Comparison of ENCODE assay signal across 14 mouse cellular contexts in genomic region chr10:116750895-116751294, GRCm38 (mm10).
A peak's percentile ranks its signal among the peaks of the same experiment; 100 is the strongest.
DNase-seq lines count a peak whose midpoint lies in the region; ATAC-seq and TF ChIP-seq lines count a peak whose summit lies in the region.
"Had no signal": no experiment of that assay in that cellular context is flagged by ENCODE, and none has a peak within 500 bp of the region (broad histone marks: within the 10 kb centered on the region; RNA-seq: fewer than 3 reads in every experiment).

No protein-coding gene starts in this region.

- no peak overlapping the region for H3K4me3 ChIP-seq in intestine, postnatal 0 days (ENCODE audit: low read depth, low read length)
- no peak overlapping the region for H3K4me3 ChIP-seq in intestine, embryonic 15.5 days (replicated peaks)
- peak overlapping the region; percentile 17; the same call in 1 of the 2 replicates for H3K4me3 ChIP-seq in heart, embryonic 12.5 days
- H3K4me3 ChIP-seq in hindbrain, postnatal 0 days (ENCODE audit: low read length): no peak overlapping the region
- H3K4me3 ChIP-seq: liver, embryonic 15.5 days; midbrain, embryonic 12.5 days; neural tube, embryonic 12.5 days had no signal

- no peaks in the 10 kb centered on the region for H3K4me1 ChIP-seq in intestine, postnatal 0 days (replicated peaks; ENCODE audit: control insufficient read depth, insufficient read depth, low read length)
- H3K4me1 ChIP-seq in intestine, embryonic 15.5 days (replicated peaks): no peaks in the 10 kb centered on the region
- peaks cover 30% of the 10 kb centered on the region for H3K4me1 ChIP-seq in heart, embryonic 12.5 days (replicated peaks)
- H3K4me1 ChIP-seq in hindbrain, postnatal 0 days (ENCODE audit: insufficient read depth, low read length): no peaks in the 10 kb centered on the region
- H3K4me1 ChIP-seq: liver, embryonic 15.5 days; midbrain, embryonic 12.5 days had no signal

- 71% methylated on average over 14 of the region's 14 CpGs for WGBS in intestine, postnatal 0 days
- 70% methylated on average over 14 of the region's 14 CpGs for WGBS in intestine, embryonic 15.5 days
- 13% methylated on average over 14 of the region's 14 CpGs for WGBS in heart, embryonic 12.5 days
- WGBS in hindbrain, postnatal 0 days: 84% methylated on average over 14 of the region's 14 CpGs

- no peaks in the 10 kb centered on the region for H3K36me3 ChIP-seq in intestine, postnatal 0 days (ENCODE audit: control insufficient read depth, insufficient read depth)
- no peaks in the 10 kb centered on the region for H3K36me3 ChIP-seq in intestine, embryonic 15.5 days
- no peaks in the 10 kb centered on the region for H3K36me3 ChIP-seq in heart, embryonic 12.5 days
- no peaks in the 10 kb centered on the region for H3K36me3 ChIP-seq in hindbrain, postnatal 0 days (ENCODE audit: insufficient read depth, low read length)
- H3K36me3 ChIP-seq: G1E; liver, embryonic 15.5 days; midbrain, embryonic 12.5 days; neural tube, embryonic 12.5 days had no signal

- no peaks in the 10 kb centered on the region for H3K9me3 ChIP-seq in intestine, postnatal 0 days (ENCODE audit: control insufficient read depth)
- H3K9me3 ChIP-seq in intestine, embryonic 15.5 days: no peaks in the 10 kb centered on the region
- H3K9me3 ChIP-seq in heart, embryonic 12.5 days (replicated peaks): peaks cover 6% of the 10 kb centered on the region; the same call in 1 of the 2 replicates
- no peaks in the 10 kb centered on the region for H3K9me3 ChIP-seq in hindbrain, postnatal 0 days (ENCODE audit: low read length)
- H3K9me3 ChIP-seq: liver, embryonic 15.5 days; midbrain, embryonic 12.5 days; neural tube, embryonic 12.5 days had no signal

- peak; percentile 54 for DNase-seq in kidney, postnatal 14 days
- DNase-seq in lung, postnatal 25 days (ENCODE audit: low spot score): peak; percentile 56
- no peak for DNase-seq in hindbrain, postnatal 0 days (ENCODE audit: low spot score)
- no peak for DNase-seq in cerebellum, adult 9-10 months
- DNase-seq in frontal cortex, postnatal 36 days (ENCODE audit: low spot score in 2 of 2): no peak
- DNase-seq: gastrocnemius, postnatal 14 days had no signal

- ATAC-seq in intestine, postnatal 0 days: 0 out of 2 replicates have a peak, but pooled peaks have one; percentile 10
- no peak for ATAC-seq in intestine, embryonic 15.5 days
- ATAC-seq in heart, embryonic 12.5 days (ENCODE audit: insufficient number of reproducible peaks, low FRiP score): peak; percentile 52; the same call in 1 of the 2 replicates
- ATAC-seq in hindbrain, postnatal 0 days: no peak
- ATAC-seq: hindbrain, embryonic 16.5 days had no signal

- H3K27ac ChIP-seq in intestine, postnatal 0 days (ENCODE audit: low read depth, low read length): no peak overlapping the region
- no peak overlapping the region for H3K27ac ChIP-seq in intestine, embryonic 15.5 days
- H3K27ac ChIP-seq in heart, embryonic 12.5 days (ENCODE audit: poor library complexity, severe bottlenecking): no peak overlapping the region; the same call in 1 of the 2 replicates
- H3K27ac ChIP-seq in hindbrain, postnatal 0 days: no peak overlapping the region
- H3K27ac ChIP-seq: liver, embryonic 15.5 days; midbrain, embryonic 12.5 days; neural tube, embryonic 12.5 days had no signal

- no peak overlapping the region for H3K4me2 ChIP-seq in intestine, postnatal 0 days (replicated peaks; ENCODE audit: low read depth)
- H3K4me2 ChIP-seq in intestine, embryonic 15.5 days (replicated peaks): no peak overlapping the region
- peak overlapping the region; percentile 52 for H3K4me2 ChIP-seq in heart, embryonic 12.5 days
- H3K4me2 ChIP-seq in hindbrain, postnatal 0 days (ENCODE audit: low read depth, low read length): no peak overlapping the region
- H3K4me2 ChIP-seq: liver, embryonic 15.5 days; midbrain, embryonic 12.5 days; neural tube, embryonic 12.5 days had no signal

- H3K9ac ChIP-seq in intestine, postnatal 0 days (ENCODE audit: low read depth, low read length): no peak overlapping the region
- no peak overlapping the region for H3K9ac ChIP-seq in intestine, embryonic 15.5 days
- no peak overlapping the region for H3K9ac ChIP-seq in heart, embryonic 12.5 days
- no peak overlapping the region for H3K9ac ChIP-seq in hindbrain, postnatal 0 days (replicated peaks; ENCODE audit: low read length)
- H3K9ac ChIP-seq: liver, embryonic 15.5 days; midbrain, embryonic 12.5 days; neural tube, embryonic 12.5 days had no signal

- no peaks in the 10 kb centered on the region for H3K27me3 ChIP-seq in intestine, postnatal 0 days (replicated peaks; ENCODE audit: control insufficient read depth, insufficient read depth, low read length)
- H3K27me3 ChIP-seq in intestine, embryonic 15.5 days (replicated peaks): no peaks in the 10 kb centered on the region
- no peaks in the 10 kb centered on the region for H3K27me3 ChIP-seq in heart, embryonic 12.5 days (replicated peaks)
- no peaks in the 10 kb centered on the region for H3K27me3 ChIP-seq in hindbrain, postnatal 0 days (ENCODE audit: insufficient read depth, low read length)
- H3K27me3 ChIP-seq: liver, embryonic 15.5 days; midbrain, embryonic 12.5 days; neural tube, embryonic 12.5 days had no signal

- no peak for TF ChIP-seq CTCF in intestine, postnatal 0 days (IDR thresholded peaks at IDR 0.05; ENCODE audit: low read depth)
- TF ChIP-seq CTCF in hindbrain, postnatal 0 days (IDR thresholded peaks at IDR 0.05; ENCODE audit: low read depth): no peak

Comparison
In these comparisons a context has a peak if more than half of its experiments do, and no peak if none do; other contexts are left out.
1. ATAC-seq: peak in intestine, postnatal 0 days (single experiment) and heart, embryonic 12.5 days (single experiment); none in intestine, embryonic 15.5 days (single experiment) and hindbrain, postnatal 0 days (single experiment).
2. DNase-seq: peak in kidney, postnatal 14 days (single experiment) and lung, postnatal 25 days (single experiment); none in hindbrain, postnatal 0 days (single experiment), cerebellum, adult 9-10 months (single experiment) and frontal cortex, postnatal 36 days (0 of 2).